Mouse (Mus musculus): ENCODE data around the gene Cdnf. TPM values are rescaled to one million over a fixed set of nuclear protein-coding genes. Genes with fewer than 3 reads are reported as not detected.

The Cdnf gene
- 3.3 TPM for polyA plus RNA-seq (2014; fragmentation: Illumina TruSeq; extraction: RNeasy Lipid Tissue Mini Kit (QIAGEN cat#74804))

DNA sequence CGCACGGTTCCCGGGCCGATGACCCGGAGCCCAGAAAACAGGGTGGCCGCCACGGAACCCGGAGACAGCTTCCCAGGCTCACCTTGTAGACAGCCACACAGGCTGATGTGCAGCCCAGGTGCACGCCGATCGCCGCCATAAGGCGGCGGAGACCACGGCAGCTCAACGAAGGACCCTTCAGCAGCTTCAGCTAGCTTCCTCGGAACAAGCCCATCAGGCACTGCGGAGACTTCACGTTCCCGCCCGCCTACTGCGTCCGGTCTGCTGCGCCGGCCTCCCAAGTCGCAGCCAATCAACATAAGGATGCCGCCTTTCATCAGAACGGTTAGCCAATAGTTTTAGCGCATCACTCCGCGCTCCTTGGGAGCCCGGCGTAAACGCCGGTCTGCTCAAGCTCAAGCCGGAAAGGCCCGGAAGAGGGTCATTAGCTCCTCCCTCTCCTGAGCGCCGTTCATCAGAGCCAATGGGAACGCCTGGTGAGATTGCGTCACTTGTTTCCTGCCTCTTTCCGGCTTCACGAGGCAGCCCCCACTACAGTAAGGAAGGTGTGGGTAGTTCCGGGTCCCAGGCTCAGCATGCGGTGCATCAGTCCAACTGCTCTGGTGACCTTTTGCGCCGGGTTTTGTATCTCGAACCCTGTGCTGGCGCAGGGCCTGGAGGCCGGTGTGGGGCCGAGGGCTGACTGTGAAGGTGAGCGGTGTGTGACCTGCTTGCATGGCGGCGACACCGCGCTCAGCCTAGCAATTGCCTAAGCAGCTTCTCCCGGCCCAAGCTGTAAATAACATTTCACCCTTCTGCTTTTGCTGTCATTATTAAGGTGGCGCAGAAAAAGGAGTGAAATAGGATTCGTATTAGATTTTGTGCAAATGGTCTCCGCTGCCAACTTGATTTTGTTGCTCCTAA, at the start of gene Cdnf, which contains the start of the genes Gm45902 and Hspa14:
Gene Cdnf, plus strand, starts transcription at position 479 of the 903 bp plus-strand sequence.
Gene Gm45902, minus strand, starts transcription at position 239 of the 903 bp plus-strand sequence.
Gene Hspa14, minus strand, starts transcription at position 263 of the 903 bp plus-strand sequence.

GRCm38 (mm10) chr2:3474861-3475283, 38.0 kb upstream of the Cdnf start, which contains the start of gene Suv39h2:
Gene Suv39h2 (minus strand): TSS chr2:3475031.

DNA sequence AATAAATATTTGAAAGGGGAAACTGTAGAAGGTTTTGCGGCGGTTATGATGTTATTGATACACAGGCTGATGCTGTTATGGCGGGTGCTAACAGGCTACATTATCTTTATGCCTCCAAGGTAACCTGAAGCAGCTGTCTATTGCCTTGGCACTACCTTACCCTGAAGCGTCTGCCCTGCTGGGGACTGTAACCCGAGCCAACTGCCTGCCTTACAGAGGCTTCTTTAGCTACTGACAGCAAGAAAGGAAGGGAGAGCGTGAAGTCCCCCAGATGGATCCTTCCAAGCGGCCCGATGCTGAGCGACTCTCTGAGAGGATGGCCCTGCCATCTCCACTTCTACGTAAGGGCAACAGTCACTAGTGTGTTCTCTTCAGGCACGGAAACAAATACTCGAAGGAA, 57.4 kb downstream of the Cdnf start, which contains the start of gene Fam107b:
Gene Fam107b, plus strand, starts transcription at position 303 of the 400 bp plus-strand sequence.

Other genes with a start within 250 kb of the Cdnf start
- 167 TPM for gene Nmt2, start 228.8 kb upstream of the Cdnf start, polyA plus RNA-seq (2014; fragmentation: Illumina TruSeq; extraction: RNeasy Lipid Tissue Mini Kit (QIAGEN cat#74804))
- 27.7 TPM for gene Rpp38, start 180.4 kb upstream of the Cdnf start, polyA plus RNA-seq (2014; fragmentation: Illumina TruSeq; extraction: RNeasy Lipid Tissue Mini Kit (QIAGEN cat#74804))
- not detected for gene Acbd7, start 176.9 kb upstream of the Cdnf start, polyA plus RNA-seq (2014; fragmentation: Illumina TruSeq; extraction: RNeasy Lipid Tissue Mini Kit (QIAGEN cat#74804))
- gene Olah, start 115.8 kb upstream of the Cdnf start, polyA plus RNA-seq (2014; fragmentation: Illumina TruSeq; extraction: RNeasy Lipid Tissue Mini Kit (QIAGEN cat#74804)) = 3.8 TPM
- gene Meig1, start 90.4 kb upstream of the Cdnf start, polyA plus RNA-seq (2014; fragmentation: Illumina TruSeq; extraction: RNeasy Lipid Tissue Mini Kit (QIAGEN cat#74804)) = 12.9 TPM
- 7.8 TPM for gene Dclre1c, start 88.9 kb upstream of the Cdnf start, polyA plus RNA-seq (2014; fragmentation: Illumina TruSeq; extraction: RNeasy Lipid Tissue Mini Kit (QIAGEN cat#74804))
- gene Suv39h2, start 38.0 kb upstream of the Cdnf start, polyA plus RNA-seq (2014; fragmentation: Illumina TruSeq; extraction: RNeasy Lipid Tissue Mini Kit (QIAGEN cat#74804)) = 35.4 TPM
- 5.0 TPM for gene Gm45902, start 240 bp upstream of the Cdnf start, polyA plus RNA-seq (2014; fragmentation: Illumina TruSeq; extraction: RNeasy Lipid Tissue Mini Kit (QIAGEN cat#74804))
- 52.7 TPM for gene Hspa14, start 216 bp upstream of the Cdnf start, polyA plus RNA-seq (2014; fragmentation: Illumina TruSeq; extraction: RNeasy Lipid Tissue Mini Kit (QIAGEN cat#74804))
- gene Fam107b, start 57.5 kb downstream of the Cdnf start, polyA plus RNA-seq (2014; fragmentation: Illumina TruSeq; extraction: RNeasy Lipid Tissue Mini Kit (QIAGEN cat#74804)) = 87.7 TPM